Mouse (Mus musculus) midbrain, postnatal 0 days (tissue): ENCODE results near the gene Foxn3. TPM values are rescaled to one million over a fixed set of nuclear protein-coding genes. Genes with fewer than 3 reads are reported as not detected.

Experiments
- ATAC-seq: fragments of 200-750 bp; cut with Nextera tagmentation; 2 replicates; pipeline ENCODE4 v1.8.0; 2017; ENCODE audit warnings: moderate number of reproducible peaks, mild to moderate bottlenecking, moderate TSS enrichment, moderate library complexity; ENCODE audit not compliant: low FRiP score
- DNase-seq: peaks from one replicate; pipeline ENCODE4 v3.0.0-alpha.2; 2015; ENCODE audit warnings: low spot score
- H3K27ac ChIP-seq: fragments of 300-500 bp; sonication (generic); 2 replicates; pipeline ENCODE4 v1.5.1; 2014; ENCODE audit warnings: low read depth, mild to moderate bottlenecking, low read length, mixed read lengths
- H3K27me3 ChIP-seq: fragments of 300-500 bp; sonication (generic); 2 replicates; pipeline ENCODE4 v1.6.1; 2014; ENCODE audit warnings: low read length, control low read depth, mixed read lengths; ENCODE audit not compliant: insufficient read depth
- H3K36me3 ChIP-seq: fragments of 300-500 bp; sonication (generic); 2 replicates; pipeline ENCODE4 v1.6.1; 2014; ENCODE audit warnings: low read length, control low read depth, mixed read lengths; ENCODE audit not compliant: insufficient read depth
- H3K4me1 ChIP-seq: fragments of 300-500 bp; sonication (generic); 2 replicates; pipeline ENCODE4 v1.6.1; 2014; ENCODE audit warnings: mild to moderate bottlenecking, control low read depth, antibody characterized with exemption, low read length, mixed read lengths; ENCODE audit not compliant: insufficient read depth
- H3K4me2 ChIP-seq: fragments of 300-500 bp; sonication (generic); 2 replicates; pipeline ENCODE4 v1.6.1; 2014; ENCODE audit warnings: low read depth, mild to moderate bottlenecking, low read length, mixed read lengths; ENCODE audit not compliant: poor library complexity, severe bottlenecking
- H3K4me3 ChIP-seq: fragments of 300-500 bp; sonication (generic); 2 replicates; pipeline ENCODE4 v1.5.1; 2014; ENCODE audit warnings: low read depth, mild to moderate bottlenecking, low read length, moderate library complexity
- H3K9ac ChIP-seq: fragments of 300-500 bp; sonication (generic); replicated peaks from 2 replicates; pipeline ENCODE4 v1.6.1; 2014; ENCODE audit warnings: mild to moderate bottlenecking, low read length, moderate library complexity, mixed read lengths; ENCODE audit not compliant: poor library complexity, severe bottlenecking
- H3K9me3 ChIP-seq: fragments of 300-500 bp; sonication (generic); 2 replicates; pipeline ENCODE4 v1.6.1; 2016; ENCODE audit warnings: low read length, control low read depth
- CTCF ChIP-seq: IDR thresholded peaks from 2 replicates; pipeline ENCODE4 v1.5.1; 2016; ENCODE audit warnings: antibody characterized with exemption, mild to moderate bottlenecking
- WGBS: fragments of 180-500 bp; shearing (Covaris S2); extraction: QIAGEN DNeasy Blood & Tissue Kit; methylation state at CpG from one replicate; pipeline ENCODE4 v1.1.7; 2014; 5-methylcytosine and 5-hydroxymethylcytosine counted together
- polyA plus RNA-seq: library from polyadenylated mRNA; unstranded; fragments of >200 nt; fragmentation: Nextera tagmentation; extraction: Ambion mirVana; gene quantifications from 2 replicates; pipeline ENCODE4 v1.2.1, GENCODE M21; 2015
- total RNA-seq: library from RNA; depleted of rRNA; stranded (reverse); fragments of >200 nt; gene quantifications from 2 replicates; pipeline ENCODE4 v1.2.3, GENCODE M21; 2014

The Foxn3 gene
- total and polyA plus RNA-seq, 2 experiments from 2014 or later: 38.9 to 72.7 TPM

DNA sequence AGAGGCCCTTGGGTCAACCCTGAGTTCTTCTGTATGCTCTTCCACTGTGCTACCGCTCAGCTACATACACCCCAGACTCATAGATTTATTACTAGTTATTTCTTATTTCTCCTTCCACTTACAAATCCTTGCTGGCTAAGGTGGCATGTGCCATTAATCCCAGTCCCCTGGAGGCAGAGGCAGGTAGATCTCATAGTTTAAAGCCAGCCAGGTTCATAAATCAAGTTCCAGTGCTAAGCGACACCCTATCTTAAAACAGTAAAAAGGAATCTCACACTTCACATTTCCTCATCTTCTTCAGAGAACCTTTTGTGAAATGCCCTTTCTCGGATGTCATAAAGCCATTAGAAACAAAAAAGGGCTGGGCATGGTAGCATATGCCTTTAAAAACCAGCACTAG is 120.6 kb downstream of the Foxn3 start:
- Histone ChIP-seq H3K9ac (no peak overlapping the region), H3K4me2 (no peak overlapping the region), H3K36me3 (no peaks in the 10 kb centered on the region), H3K27ac (no peak overlapping the region), H3K4me3 (no peak overlapping the region), H3K9me3 (no peaks in the 10 kb centered on the region), H3K27me3 (no peaks in the 10 kb centered on the region), H3K4me1 (no peaks in the 10 kb centered on the region)
- DNase-seq: no peak
- 95% methylated on average over 3 of the region's 3 CpGs for WGBS
- TF ChIP-seq CTCF: no peak
- ATAC-seq: no peak

DNA sequence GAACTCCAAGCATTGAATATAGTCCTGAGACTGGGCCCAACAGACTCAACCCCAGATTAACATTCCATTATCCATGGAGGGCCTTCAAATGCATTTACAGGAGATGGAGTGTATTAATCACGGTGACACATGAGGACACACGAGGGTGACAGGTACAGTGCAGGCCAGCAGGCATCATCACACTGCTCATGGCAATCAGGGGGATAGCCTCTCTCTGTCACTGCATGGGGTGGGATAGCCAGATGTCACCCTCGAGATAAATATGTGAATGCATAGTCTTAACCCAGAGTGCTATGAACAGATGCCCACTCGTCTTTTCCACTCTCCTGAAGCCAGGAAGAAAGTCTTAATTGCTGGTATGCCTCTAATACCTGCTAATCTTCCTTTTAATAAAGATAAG is 122.4 kb downstream of the Foxn3 start:
- ATAC-seq (no peak), DNase-seq (peak; percentile 38)
- no peak for TF ChIP-seq CTCF
- WGBS: 59% methylated on average over 4 of the region's 4 CpGs
- H3K27me3 ChIP-seq: no peaks in the 10 kb centered on the region
- no peaks in the 10 kb centered on the region for H3K9me3 ChIP-seq
- no peak overlapping the region for H3K4me3 ChIP-seq
- H3K36me3 ChIP-seq: no peaks in the 10 kb centered on the region
- no peak overlapping the region for H3K9ac ChIP-seq
- no peaks in the 10 kb centered on the region for H3K4me1 ChIP-seq
- no peak overlapping the region for H3K4me2 ChIP-seq
- no peak overlapping the region for H3K27ac ChIP-seq

DNA sequence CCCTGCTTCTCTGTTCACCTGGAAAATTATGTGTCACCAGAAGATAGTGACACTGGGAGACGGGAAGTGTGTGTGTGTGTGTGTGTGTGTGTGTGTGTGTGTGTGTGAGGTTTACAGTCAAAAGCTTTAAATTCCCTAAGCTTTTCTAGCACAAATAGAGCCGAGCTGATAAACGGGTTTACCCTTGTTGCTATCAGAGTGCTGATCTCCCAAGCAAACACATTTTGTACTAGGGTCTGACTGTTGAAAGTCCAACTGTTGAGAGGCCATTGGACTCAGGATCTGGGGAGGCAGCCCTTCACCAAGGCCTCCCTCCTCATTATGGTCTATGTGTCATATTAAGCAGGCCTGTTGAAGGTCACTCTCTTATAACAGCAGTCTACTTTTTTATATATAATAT is 123.4 kb downstream of the Foxn3 start:
- no peak overlapping the region for H3K4me3 ChIP-seq

DNA sequence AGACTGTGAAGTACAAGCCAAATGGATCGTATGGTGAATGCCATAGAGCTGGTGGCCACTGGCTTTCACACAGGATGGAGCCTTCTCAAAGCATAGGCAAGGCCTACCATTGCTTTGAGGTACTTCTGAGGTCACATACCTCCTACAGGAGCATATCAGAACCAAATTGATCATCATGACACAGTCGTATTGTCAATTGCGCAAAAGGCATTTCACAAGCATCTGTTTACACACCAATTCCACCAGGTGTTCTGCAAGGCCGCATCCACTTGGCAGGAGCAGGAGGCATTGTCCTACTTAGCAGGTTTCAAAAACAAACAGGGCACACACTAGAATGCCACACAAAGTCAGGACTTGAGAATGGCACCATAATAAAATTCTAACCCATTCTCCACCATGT is 128.2 kb downstream of the Foxn3 start:
- DNase-seq (no peak), ATAC-seq (no peak)
- no peak overlapping the region for H3K4me3 ChIP-seq
- H3K9ac ChIP-seq: no peak overlapping the region
- no peak overlapping the region for H3K27ac ChIP-seq
- H3K4me1 ChIP-seq: no peaks in the 10 kb centered on the region
- H3K27me3 ChIP-seq: no peaks in the 10 kb centered on the region
- no peak overlapping the region for H3K4me2 ChIP-seq
- H3K9me3 ChIP-seq: no peaks in the 10 kb centered on the region
- 97% methylated on average over 4 of the region's 4 CpGs for WGBS
- TF ChIP-seq CTCF: no peak
- H3K36me3 ChIP-seq: no peaks in the 10 kb centered on the region

More for the DNA sequence above, 123.4 kb downstream of the Foxn3 start:
- Histone ChIP-seq H3K36me3 (no peaks in the 10 kb centered on the region), H3K9me3 (no peaks in the 10 kb centered on the region), H3K4me1 (no peaks in the 10 kb centered on the region), H3K4me2 (no peak overlapping the region), H3K9ac (no peak overlapping the region), H3K27ac (no peak overlapping the region), H3K27me3 (no peaks in the 10 kb centered on the region)
- ATAC-seq (no peak), DNase-seq (no peak)
- WGBS: 78% methylated on average over 3 of the region's 3 CpGs
- TF ChIP-seq CTCF: no peak

DNA sequence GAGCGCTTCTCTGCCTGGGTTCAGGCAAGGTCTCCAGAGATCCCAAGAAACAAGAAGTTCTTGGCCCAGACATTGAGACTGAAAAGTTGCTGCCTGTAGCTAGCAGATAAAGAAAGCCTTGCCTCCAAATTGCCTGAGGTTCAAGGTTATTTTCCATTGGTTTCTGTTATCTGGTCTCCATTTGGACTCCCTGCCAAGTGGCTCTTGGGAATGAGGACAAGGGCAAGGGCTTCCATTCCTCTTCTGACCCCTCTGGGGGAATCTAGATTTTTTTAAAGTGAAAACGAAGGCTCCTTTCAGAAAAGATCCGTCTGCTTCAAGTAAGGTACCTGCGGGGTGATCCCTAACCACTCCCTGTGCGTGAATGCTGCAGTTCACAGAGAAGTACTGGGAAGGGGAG is 130.0 kb downstream of the Foxn3 start:
- Histone ChIP-seq H3K9me3 (no peaks in the 10 kb centered on the region), H3K27ac (no peak overlapping the region; the same call in 1 of the 2 replicates), H3K27me3 (no peaks in the 10 kb centered on the region), H3K4me3 (no peak overlapping the region), H3K4me1 (no peaks in the 10 kb centered on the region), H3K4me2 (no peak overlapping the region), H3K9ac (no peak overlapping the region), H3K36me3 (no peaks in the 10 kb centered on the region)
- no peak for DNase-seq
- 88% methylated on average over 5 of the region's 5 CpGs for WGBS
- ATAC-seq: no peak
- TF ChIP-seq CTCF: no peak

DNA sequence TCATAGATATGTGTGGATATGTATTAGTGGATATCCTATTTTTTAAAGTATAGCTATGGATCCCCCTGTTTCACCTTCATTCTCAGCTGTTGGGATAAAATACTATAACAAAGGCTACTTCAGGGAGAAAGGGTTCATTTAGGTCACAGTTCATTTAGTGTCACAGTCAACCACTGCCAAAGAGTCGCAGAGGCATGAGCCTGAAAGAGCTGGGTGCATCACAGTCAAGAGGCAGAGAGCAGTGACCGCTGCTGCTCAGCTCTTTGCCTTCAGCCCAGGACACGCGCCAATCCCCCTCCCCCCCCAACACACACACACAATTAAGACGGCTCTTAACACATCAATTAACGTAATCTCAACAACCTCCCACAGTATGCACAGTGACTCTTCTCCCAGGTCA is 131.8 kb downstream of the Foxn3 start:
- Histone ChIP-seq H3K9ac (no peak overlapping the region), H3K36me3 (no peaks in the 10 kb centered on the region), H3K4me3 (no peak overlapping the region), H3K27ac (no peak overlapping the region), H3K9me3 (no peaks in the 10 kb centered on the region), H3K4me1 (no peaks in the 10 kb centered on the region), H3K4me2 (no peak overlapping the region), H3K27me3 (no peaks in the 10 kb centered on the region)
- WGBS: 85% methylated on average over 6 of the region's 6 CpGs
- ATAC-seq (no peak), DNase-seq (no peak)
- TF ChIP-seq CTCF: no peak
